Mouse (Mus musculus): ENCODE results near the gene Pknox2. TPM values are rescaled to one million over a fixed set of nuclear protein-coding genes. Genes with fewer than 3 reads are reported as not detected.
A peak's percentile ranks its signal among the peaks of the same experiment; 100 is the strongest.

The Pknox2 gene
- total RNA-seq, 2 experiments from 2014 or later = 76.7 to 78.9 TPM

DNA sequence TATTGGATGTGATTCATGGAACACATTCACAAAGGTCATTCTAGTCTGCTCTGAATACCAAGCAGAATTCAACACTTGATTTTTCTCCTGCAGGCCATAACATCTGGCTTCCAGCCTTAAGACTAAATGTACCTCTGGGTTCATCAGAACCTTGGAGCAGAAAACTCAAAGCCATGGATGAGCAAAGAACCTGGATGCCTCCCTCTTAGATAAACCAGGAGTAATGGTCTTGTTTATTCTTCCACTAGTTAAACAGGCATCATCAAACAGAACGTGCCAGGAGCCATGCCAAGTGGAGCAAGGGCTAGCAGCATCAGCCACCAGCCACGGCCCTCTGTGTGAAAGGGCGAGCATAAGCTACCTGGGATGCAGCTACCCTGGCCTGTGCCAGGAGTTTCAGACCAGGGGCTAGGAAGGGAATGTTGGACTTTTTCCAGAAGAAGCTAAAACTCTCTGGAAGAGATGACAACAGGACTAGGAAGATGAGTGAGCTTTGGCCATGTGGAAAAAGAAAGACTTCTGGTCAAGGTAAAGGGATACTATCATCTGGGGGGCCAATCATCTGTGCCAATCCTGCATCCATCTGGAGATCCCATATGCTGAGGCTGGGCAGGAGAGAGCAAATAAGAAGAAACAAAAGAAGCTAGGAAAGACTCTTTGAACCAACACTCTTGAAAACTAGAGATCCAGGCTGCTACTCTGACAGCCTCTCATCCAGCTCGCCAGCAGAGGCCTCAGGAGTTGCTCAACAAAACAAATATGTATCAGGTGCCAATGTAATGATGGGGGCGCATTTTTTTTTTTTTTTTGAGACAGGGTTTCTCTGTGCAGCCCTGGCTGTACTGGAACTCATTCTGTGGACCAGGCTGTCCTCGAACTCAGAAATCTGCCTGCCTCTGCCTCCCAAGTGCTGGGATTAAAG lies 77.6 kb downstream of the Pknox2 start:
- DNase-seq (ENCODE audit: low spot score in 2 of 2) = no peak
- intact Hi-C loops (cut with DNase I) = no loop called here

DNA sequence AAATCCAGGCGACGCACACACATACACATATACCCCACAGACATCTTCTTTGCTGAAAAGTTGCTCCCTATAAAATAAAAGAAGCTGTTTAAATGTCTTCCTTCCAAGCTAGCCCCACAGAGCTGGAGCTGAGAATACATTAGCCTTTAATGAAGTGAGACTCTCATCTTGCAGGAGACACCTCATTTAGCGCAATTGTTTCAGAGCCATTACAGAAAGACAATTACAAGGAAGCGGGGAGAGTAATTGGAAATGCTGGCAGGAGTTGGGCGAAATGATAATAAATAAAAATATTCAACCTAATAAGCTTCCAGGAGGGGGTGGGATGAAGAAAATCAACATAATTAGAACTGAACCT lies 79.8 kb downstream of the Pknox2 start:
- no peak for DNase-seq (ENCODE audit: low spot score in 2 of 2)
- intact Hi-C loops (cut with DNase I) = no loop called here

- intact Hi-C loops (cut with DNase I) = no loop called here
- no peak for DNase-seq (ENCODE audit: low spot score in 2 of 2)
Measured at GRCm38 (mm10) chr9:37066732-37067472, 80.3 kb downstream of the Pknox2 start.

DNA sequence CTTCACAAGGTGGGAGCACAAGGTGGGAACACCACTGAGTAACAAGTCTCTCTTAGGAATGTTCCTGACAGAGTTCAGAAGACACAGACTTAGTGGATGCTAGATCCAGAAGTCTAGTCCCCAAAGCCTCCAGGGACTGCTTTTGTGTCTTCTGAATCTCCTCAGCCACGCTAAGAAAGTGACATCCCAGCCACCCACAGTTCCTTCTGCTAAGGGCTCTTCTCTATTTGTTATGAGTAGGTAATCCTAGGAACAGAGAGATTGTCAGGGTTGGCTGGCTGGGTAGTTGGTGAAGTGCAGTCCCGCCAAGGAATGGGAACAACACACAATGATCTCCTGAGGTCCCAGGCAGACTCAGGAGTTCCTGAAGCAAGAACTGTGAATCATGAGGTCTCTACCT lies 85.6 kb downstream of the Pknox2 start:
- peak in 1 of 2 experiments; percentile 55 for DNase-seq (ENCODE audit: low spot score in 2 of 2)
- intact Hi-C loops (cut with DNase I) = no loop called here

- intact Hi-C loops (cut with DNase I) = loop anchor here (2.0 kb wide), 2 partner anchors 70 to 92 kb away; partner anchors contain the start of gene Pknox2
- peak; percentile 49 to 93 for DNase-seq (ENCODE audit: low spot score in 2 of 2)
Measured at GRCm38 (mm10) chr9:37054703-37055102, 92.5 kb downstream of the Pknox2 start.

GRCm38 (mm10) chr9:37053601-37054512 lies 93.3 kb downstream of the Pknox2 start:
- DNase-seq (ENCODE audit: low spot score in 2 of 2) = no peak
- intact Hi-C loops (cut with DNase I) = loop anchor here (2.0 kb wide), 2 partner anchors 69 to 93 kb away; partner anchors contain the start of gene Pknox2

GRCm38 (mm10) chr9:37053041-37053440 lies 94.2 kb downstream of the Pknox2 start:
- DNase-seq (ENCODE audit: low spot score in 2 of 2) = no peak
- intact Hi-C loops (cut with DNase I) = no loop called here

- intact Hi-C loops (cut with DNase I) = no loop called here
- no peak for DNase-seq (ENCODE audit: low spot score in 2 of 2)
Measured at GRCm38 (mm10) chr9:37051669-37052068, 95.5 kb downstream of the Pknox2 start.

DNA sequence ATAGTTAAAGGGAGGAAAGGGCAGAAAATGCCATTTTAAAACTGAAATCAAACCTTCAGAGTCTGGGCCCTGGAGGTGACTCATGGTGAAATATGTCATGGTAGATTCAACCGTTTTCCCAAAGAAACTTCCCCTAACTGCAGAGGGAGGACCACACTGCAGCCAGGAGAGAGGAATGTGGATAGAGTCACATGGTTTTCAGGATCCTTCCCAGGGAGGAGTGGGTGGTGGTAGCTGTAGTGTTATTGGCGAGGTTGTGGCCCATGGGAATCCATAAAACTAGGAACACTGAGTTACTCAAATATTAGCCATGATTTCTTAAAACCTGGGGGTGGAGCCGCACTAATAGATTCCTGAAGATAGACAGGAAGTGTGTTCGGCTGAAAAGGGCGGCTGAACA lies 99.7 kb downstream of the Pknox2 start:
- DNase-seq (ENCODE audit: low spot score in 2 of 2) = no peak
- intact Hi-C loops (cut with DNase I) = no loop called here

DNA sequence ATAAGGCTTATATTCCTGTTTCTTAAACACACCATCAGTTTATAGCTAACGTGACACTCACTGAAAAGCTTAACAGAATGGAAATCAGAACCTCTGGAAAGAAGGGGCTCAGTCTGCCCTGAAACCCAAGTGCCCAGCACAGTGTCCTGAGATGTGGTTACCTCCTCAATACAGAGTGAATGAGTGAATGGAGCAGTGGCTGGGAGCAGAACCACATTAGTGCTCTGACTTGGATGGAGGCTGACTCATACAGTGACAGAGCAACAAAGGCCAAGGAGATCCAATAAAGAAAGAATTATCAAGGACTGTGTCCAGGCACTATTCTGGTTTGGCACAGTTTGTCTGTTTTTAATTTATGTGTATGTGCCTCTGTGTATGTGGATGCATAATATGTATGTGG lies 101.3 kb downstream of the Pknox2 start:
- no peak for DNase-seq (ENCODE audit: low spot score in 2 of 2)
- intact Hi-C loops (cut with DNase I) = no loop called here

DNA sequence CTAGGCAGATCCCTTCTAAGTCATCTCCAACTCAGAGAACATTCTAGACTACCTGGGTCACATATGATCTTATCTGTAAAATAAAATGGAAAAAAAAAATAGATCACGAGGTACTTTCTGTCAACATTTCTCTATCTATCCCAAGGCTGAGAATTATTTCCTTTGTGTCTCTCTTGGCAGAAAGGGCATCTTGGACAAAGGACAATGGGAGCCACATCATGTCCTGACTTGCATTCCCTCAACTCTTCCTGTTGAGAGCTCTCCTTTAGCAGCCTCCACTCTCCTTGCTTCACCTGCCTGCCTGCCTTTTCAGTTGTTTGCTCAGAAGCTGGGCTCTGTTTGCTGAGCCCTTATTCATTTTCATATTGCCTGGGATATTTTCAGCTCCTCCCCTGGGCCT lies 103.0 kb downstream of the Pknox2 start:
- intact Hi-C loops (cut with DNase I) = no loop called here
- DNase-seq (ENCODE audit: low spot score in 2 of 2) = no peak

GRCm38 (mm10) chr9:37038859-37039258 lies 108.3 kb downstream of the Pknox2 start:
- no peak for DNase-seq (ENCODE audit: low spot score in 2 of 2)
- intact Hi-C loops (cut with DNase I) = loop anchor here (5.0 kb wide), 1 partner anchor 108 kb away; the partner anchor contains the start of gene Pknox2

DNA sequence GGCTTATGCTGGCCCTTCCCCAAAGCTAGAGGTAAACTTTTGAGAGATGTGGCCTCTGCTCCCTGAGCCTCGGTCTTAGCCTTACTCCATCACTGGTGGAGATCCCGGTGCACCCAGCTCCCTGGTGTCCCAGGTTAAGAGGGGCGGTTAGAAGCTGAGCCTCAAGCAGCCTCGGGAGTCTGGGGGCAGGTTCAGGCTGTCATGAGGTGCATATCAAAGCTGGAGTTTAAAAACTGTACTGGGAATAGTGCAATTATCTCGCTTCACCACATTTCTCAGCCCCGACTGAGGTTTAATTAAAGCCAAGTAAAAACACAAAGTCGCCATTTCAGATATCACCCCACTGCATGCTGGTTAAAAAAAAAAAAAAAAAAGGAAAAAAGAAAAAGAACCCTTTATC lies 108.8 kb downstream of the Pknox2 start:
- intact Hi-C loops (cut with DNase I) = loop anchor here (5.0 kb wide), 1 partner anchor 109 kb away; the partner anchor contains the start of gene Pknox2
- no peak for DNase-seq (ENCODE audit: low spot score in 2 of 2)

DNA sequence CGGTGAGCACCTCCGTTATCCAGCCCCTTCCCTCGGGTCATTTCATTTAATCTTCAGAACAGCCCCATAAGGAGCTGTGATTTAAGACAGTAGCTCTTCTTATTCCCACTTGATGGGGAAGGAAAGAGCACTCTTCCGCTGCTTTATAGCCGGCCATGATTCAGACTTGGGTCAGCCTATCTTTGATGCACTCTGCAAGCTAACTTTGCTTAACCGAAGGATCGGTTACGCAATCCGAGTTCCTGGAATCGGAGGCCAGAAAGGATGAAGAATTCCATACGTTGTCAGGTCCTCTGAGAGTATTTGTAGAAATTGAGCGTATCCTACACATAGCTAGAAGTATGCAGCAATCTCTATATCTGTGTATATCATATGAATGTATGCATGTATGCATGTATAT lies 109.8 kb downstream of the Pknox2 start:
- DNase-seq (ENCODE audit: low spot score in 2 of 2) = no peak
- intact Hi-C loops (cut with DNase I) = loop anchor here (5.0 kb wide), 1 partner anchor 110 kb away; the partner anchor contains the start of gene Pknox2

- intact Hi-C loops (cut with DNase I) = loop anchor here (5.0 kb wide), 1 partner anchor 112 kb away; the partner anchor contains the start of gene Pknox2
- no peak for DNase-seq (ENCODE audit: low spot score in 2 of 2)
Measured at GRCm38 (mm10) chr9:37035248-37035647, 112.0 kb downstream of the Pknox2 start.

DNA sequence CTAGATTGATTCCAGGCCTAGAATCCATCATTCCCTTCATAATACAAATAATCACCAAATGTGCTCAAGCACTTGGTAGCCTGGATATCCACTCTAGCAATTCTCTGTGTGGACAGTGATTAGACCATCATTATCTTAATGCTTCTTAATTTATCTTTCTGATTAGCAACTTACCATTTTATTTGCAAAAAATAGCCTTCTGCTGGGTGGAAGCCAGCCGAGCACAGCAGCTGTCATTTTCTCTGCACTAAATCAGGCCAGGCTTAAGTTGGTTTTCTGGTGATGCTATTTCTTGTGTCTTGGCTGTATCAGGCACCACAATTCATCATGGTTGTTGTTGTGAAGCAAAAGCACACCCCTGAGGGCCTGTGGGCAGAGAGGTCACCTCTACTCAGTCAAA lies 112.9 kb downstream of the Pknox2 start:
- peak in 1 of 2 experiments; percentile 62 for DNase-seq (ENCODE audit: low spot score in 2 of 2)
- intact Hi-C loops (cut with DNase I) = no loop called here

DNA sequence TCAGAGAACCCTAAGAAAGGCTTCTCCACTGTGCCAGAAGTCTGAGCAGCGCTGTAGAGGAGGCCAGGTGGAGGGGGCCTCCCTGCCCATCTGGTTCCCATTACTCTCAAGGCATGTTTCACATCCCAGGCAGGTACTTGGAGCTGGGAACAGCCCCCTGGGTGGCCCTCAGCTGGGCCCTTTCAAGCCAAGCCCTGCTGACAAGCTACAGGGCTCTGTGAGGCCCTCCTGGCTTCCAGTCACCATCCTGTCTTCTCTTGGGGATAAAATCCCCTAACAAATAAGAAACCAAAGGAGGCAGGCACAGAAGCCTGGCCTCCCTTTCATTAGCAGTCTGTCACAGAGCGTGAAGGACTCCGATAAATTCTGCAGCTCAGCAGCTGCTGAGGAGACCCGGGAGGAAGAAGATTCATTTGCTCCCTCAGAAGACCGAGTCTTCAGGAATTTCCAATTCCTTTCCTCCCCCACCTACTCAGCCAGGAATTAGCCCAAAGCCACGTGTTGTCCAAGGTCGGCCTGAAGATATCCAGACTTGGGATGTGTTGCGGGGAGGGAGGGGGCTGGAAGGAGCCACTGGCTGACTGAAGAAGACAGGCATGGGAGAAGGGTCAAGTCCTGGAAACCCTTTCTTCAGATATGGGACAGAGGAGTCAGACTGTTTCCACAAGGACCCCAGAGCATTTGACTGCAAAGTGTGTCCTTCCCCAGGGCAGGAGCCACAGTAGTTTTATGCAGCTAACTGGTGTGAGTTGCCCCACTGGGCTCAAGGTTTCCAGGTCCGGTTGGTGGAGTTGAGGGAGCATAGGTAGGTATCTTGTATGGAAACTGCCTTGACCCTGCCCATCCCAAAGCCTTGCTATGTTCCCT lies 116.6 kb downstream of the Pknox2 start:
- intact Hi-C loops (cut with DNase I) = no loop called here
- DNase-seq (ENCODE audit: low spot score in 2 of 2) = no peak

DNA sequence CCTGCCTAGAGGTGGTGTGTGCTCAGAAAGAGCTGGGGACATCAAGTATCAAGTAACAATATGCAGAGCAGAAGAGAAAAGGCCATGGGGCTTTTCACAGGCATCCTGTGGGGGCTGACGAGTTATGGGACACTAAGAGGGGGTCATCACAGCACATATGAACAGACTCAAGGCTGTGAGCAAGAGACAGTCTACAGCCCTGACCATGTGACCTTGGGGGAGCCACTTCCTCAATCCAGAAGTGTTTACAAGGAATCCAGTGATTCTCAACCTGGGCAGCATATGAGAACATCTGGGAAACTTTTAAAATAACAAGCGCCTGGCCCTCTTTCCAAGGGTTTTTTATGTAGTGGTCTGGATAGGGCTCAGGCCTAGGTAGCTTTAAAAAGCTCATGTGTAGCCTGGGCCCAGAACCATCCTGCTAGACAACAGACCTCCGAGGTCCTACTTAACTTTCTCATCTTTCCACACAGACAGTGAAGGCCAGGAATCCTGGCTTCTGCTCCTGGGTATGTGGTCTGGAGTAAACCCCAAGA lies 117.3 kb downstream of the Pknox2 start:
- DNase-seq (ENCODE audit: low spot score in 2 of 2) = no peak
- intact Hi-C loops (cut with DNase I) = no loop called here

Measured in left cerebral cortex, postnatal 25 days (tissue).